Mouse (Mus musculus): ENCODE measurements at regions not wholly inside any gene's neighbourhood (a gene's known extent, or its start where the extent isn't known, plus 50 kb on each side); places are given as distances from the start of the nearest gene placed in this dataset.

GRCm38 (mm10) chr17:4175006-4175405 is 478.9 kb upstream of the Nox3 start:
- no peak for TF ChIP-seq GATA1 (IDR thresholded peaks at IDR 0.05; ENCODE audit: borderline replicate concordance, low read length)
- no peak for TF ChIP-seq FLI1 (IDR thresholded peaks at IDR 0.05; ENCODE audit: low read length)
